Mouse (Mus musculus) liver, embryonic 15.5 days (tissue): ENCODE measurements at regions not wholly inside any gene's neighbourhood (a gene's known extent, or its start where the extent isn't known, plus 50 kb on each side); places are given as distances from the start of the nearest gene placed in this dataset.
"Not testable (repeated sequence)": the region's sequence is repeated elsewhere in the genome, so short reads cannot be mapped to it uniquely, and the experiment has no call there.

Experiments
- ATAC-seq: fragments of 200-750 bp; cut with Nextera tagmentation; 2 replicates; pipeline ENCODE4 v1.8.0; 2017; ENCODE audit warnings: moderate number of reproducible peaks, mild to moderate bottlenecking, moderate library complexity; ENCODE audit not compliant: insufficient read depth
- H3K27ac ChIP-seq: fragments of 300-500 bp; sonication (generic); replicated peaks from 2 replicates; pipeline ENCODE4 v1.5.1; 2015; ENCODE audit warnings: mild to moderate bottlenecking, inconsistent platforms
- H3K27me3 ChIP-seq: fragments of 300-500 bp; sonication (generic); 2 replicates; pipeline ENCODE4 v1.6.1; 2015; ENCODE audit warnings: mild to moderate bottlenecking, inconsistent platforms
- H3K36me3 ChIP-seq: fragments of 300-500 bp; sonication (generic); replicated peaks from 2 replicates; pipeline ENCODE4 v1.6.1; 2015; ENCODE audit warnings: moderate library complexity, mild to moderate bottlenecking, inconsistent platforms
- H3K4me1 ChIP-seq: fragments of 300-500 bp; sonication (generic); replicated peaks from 2 replicates; pipeline ENCODE4 v1.6.1; 2015; ENCODE audit warnings: inconsistent platforms
- H3K4me2 ChIP-seq: fragments of 300-500 bp; sonication (generic); 2 replicates; pipeline ENCODE4 v1.6.1; 2015; ENCODE audit warnings: moderate library complexity, mild to moderate bottlenecking, inconsistent platforms
- H3K4me3 ChIP-seq: fragments of 300-500 bp; sonication (generic); replicated peaks from 2 replicates; pipeline ENCODE4 v1.5.1; 2015; ENCODE audit warnings: mild to moderate bottlenecking, inconsistent platforms
- H3K9ac ChIP-seq: fragments of 300-500 bp; sonication (generic); 2 replicates; pipeline ENCODE4 v1.6.1; 2015; ENCODE audit warnings: moderate library complexity, mild to moderate bottlenecking, inconsistent platforms
- H3K9me3 ChIP-seq: fragments of 300-500 bp; sonication (generic); replicated peaks from 2 replicates; pipeline ENCODE4 v1.6.1; 2016; ENCODE audit warnings: inconsistent platforms
- WGBS: fragments of 180-500 bp; shearing (Covaris S2); methylation state at CpG from one replicate; pipeline ENCODE4 v1.1.7; 2015; ENCODE audit warnings: mixed read lengths; ENCODE audit not compliant: insufficient replicate concordance; 5-methylcytosine and 5-hydroxymethylcytosine counted together

- 80% methylated on average over 23 of the region's 23 CpGs for WGBS
- H3K4me2 ChIP-seq, H3K27ac ChIP-seq, H3K36me3 ChIP-seq, H3K9me3 ChIP-seq, H3K4me3 ChIP-seq, H3K9ac ChIP-seq, H3K27me3 ChIP-seq, H3K4me1 ChIP-seq, ATAC-seq: not testable (repeated sequence)
Measured at GRCm38 (mm10) chr15:25200249-25200648, 213.3 kb downstream of the Basp1 start.

DNA sequence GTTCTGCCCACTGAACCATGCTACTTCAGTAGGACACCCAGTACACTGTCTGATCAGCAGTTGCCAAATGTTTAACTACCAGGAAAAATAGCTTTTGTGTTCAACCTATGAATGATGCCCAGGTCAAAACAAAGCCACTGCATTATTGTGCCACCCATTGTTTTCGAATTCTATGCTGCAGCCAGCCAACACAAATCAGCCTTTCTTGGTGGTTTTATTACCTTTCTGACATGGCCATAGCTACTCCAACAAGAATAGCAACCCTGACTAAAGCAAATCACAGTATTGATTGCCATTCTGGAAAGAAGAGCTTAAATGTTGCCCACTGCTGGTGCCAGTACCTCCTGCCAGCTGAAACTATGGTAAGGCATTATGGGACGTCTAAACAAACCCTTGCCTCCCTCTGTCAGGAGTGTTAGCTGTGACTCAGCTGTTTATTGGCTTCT is 225.7 kb downstream of the Basp1 start:
- no peak overlapping the region for H3K4me3 ChIP-seq
- WGBS, result 35% methylated on average over 2 of the region's 2 CpGs
- H3K4me2 ChIP-seq, result no peak overlapping the region
- no peaks in the 10 kb centered on the region for H3K36me3 ChIP-seq
- no peak overlapping the region for H3K9ac ChIP-seq
- no peak overlapping the region for H3K27ac ChIP-seq
- H3K4me1 ChIP-seq, result no peaks in the 10 kb centered on the region
- no peak for ATAC-seq
- H3K9me3 ChIP-seq, result no peaks in the 10 kb centered on the region
- no peaks in the 10 kb centered on the region for H3K27me3 ChIP-seq

DNA sequence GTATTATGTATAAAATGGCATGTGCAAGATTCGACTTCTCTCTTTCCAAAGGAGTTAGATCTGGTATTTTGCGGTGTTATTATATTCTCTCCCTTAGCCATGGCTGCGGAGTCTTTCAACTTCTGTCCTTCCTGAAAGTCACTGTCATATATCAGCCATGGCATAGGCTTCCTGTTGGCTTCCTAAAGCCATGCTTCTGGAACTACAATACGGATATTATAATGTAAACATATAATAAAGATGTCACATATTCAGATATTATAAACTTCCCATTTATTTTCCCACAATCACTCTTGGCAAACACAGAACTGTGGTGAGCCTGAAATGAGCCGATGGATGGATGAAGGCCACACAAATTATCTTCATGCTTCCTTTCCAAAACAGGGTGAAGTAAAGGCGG is 240.8 kb downstream of the Basp1 start:
- no peaks in the 10 kb centered on the region for H3K36me3 ChIP-seq
- no peak overlapping the region for H3K27ac ChIP-seq
- no peak overlapping the region for H3K4me3 ChIP-seq
- H3K9me3 ChIP-seq, result no peaks in the 10 kb centered on the region
- no peaks in the 10 kb centered on the region for H3K4me1 ChIP-seq
- H3K27me3 ChIP-seq, result no peaks in the 10 kb centered on the region
- H3K9ac ChIP-seq, result no peak overlapping the region
- ATAC-seq, result no peak
- no peak overlapping the region for H3K4me2 ChIP-seq
- WGBS, result 57% methylated on average over 6 of the region's 6 CpGs

GRCm38 (mm10) chr15:25146371-25146770 is 267.2 kb downstream of the Basp1 start:
- no peaks in the 10 kb centered on the region for H3K27me3 ChIP-seq
- no peaks in the 10 kb centered on the region for H3K9me3 ChIP-seq
- H3K27ac ChIP-seq, result no peak overlapping the region
- WGBS, result 63% methylated on average over 1 of the region's 1 CpGs
- no peak for ATAC-seq
- no peak overlapping the region for H3K4me2 ChIP-seq
- H3K4me3 ChIP-seq, result no peak overlapping the region
- H3K9ac ChIP-seq, result no peak overlapping the region
- no peaks in the 10 kb centered on the region for H3K36me3 ChIP-seq
- H3K4me1 ChIP-seq, result no peaks in the 10 kb centered on the region

DNA sequence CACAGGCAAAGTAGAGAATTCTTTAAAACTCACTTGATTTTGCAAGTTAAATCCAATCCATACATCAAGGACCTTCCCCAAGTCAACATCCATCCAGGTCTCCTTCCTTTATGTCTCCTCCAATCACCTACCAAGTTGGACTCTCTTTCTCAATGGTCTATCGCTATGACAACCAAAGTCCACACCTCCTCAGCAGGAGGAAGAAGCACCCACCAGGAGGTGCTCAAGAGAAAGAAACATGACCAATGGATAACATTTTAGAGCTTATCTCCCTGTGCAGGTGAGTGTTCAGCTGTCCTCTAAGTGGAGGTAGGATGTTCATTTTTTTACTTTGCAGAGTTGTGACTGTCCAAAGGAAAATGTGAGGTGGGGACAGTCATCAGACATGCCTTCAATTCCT is 269.3 kb downstream of the Basp1 start:
- Histone ChIP-seq H3K27me3 (no peaks in the 10 kb centered on the region), H3K9ac (no peak overlapping the region), H3K4me3 (no peak overlapping the region), H3K4me1 (no peaks in the 10 kb centered on the region), H3K9me3 (no peaks in the 10 kb centered on the region), H3K27ac (no peak overlapping the region), H3K36me3 (no peaks in the 10 kb centered on the region), H3K4me2 (no peak overlapping the region)
- WGBS, result 52% methylated on average over 1 of the region's 1 CpGs
- ATAC-seq, result no peak

GRCm38 (mm10) chr15:25140389-25141181 is 273.0 kb downstream of the Basp1 start:
- no peak overlapping the region for H3K9ac ChIP-seq
- H3K4me1 ChIP-seq, result no peaks in the 10 kb centered on the region
- no peaks in the 10 kb centered on the region for H3K36me3 ChIP-seq
- no peak for ATAC-seq
- no peak overlapping the region for H3K4me3 ChIP-seq
- H3K9me3 ChIP-seq, result no peaks in the 10 kb centered on the region
- H3K27ac ChIP-seq, result no peak overlapping the region
- H3K27me3 ChIP-seq, result no peaks in the 10 kb centered on the region
- no peak overlapping the region for H3K4me2 ChIP-seq
- WGBS, result 47% methylated on average over 9 of the region's 9 CpGs

GRCm38 (mm10) chr15:25137091-25137490 is 276.5 kb downstream of the Basp1 start:
- WGBS, result 43% methylated on average over 3 of the region's 3 CpGs
- Histone ChIP-seq H3K9me3 (no peaks in the 10 kb centered on the region), H3K36me3 (no peaks in the 10 kb centered on the region), H3K4me3 (no peak overlapping the region), H3K4me1 (no peaks in the 10 kb centered on the region), H3K27ac (no peak overlapping the region), H3K4me2 (no peak overlapping the region), H3K27me3 (no peaks in the 10 kb centered on the region), H3K9ac (no peak overlapping the region)
- no peak for ATAC-seq

DNA sequence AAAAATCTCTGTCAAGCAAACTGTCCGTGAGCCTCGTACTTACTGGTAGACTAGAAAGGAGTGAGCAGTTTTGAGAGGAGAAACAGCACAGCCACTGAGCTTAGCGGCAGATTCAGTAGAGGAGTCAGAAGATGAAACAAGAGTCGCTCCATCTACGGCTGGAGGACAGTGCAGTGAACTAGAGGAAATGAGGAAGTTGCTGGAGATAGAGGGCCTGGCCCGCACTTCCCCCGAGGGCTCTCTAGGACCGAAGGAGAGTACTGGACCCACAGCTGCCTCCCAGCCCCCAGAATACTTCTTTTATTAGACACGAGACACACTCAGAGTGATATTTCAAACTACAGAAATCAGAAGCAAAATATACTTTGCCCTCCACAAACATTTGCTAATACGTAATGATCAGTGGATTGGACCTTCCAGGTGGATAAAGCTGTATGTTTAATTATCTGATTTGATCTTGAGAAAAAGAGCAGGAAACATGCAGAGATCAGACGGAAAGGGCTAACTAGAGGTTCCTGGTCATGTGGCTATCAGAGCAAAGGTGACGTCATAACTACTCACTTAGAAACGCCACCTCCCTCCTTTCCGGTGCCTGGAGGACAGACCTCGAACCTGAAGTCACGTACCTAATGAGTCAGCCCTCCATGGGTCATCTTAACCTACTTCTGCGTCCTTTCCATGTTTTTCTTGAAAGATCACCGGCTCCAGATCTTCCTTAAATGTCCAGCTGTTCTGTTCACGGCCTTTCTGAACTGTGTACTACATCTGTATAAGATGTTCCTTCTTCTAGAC is 277.9 kb downstream of the Basp1 start:
- H3K4me3 ChIP-seq, result no peak overlapping the region
- H3K9me3 ChIP-seq, result no peaks in the 10 kb centered on the region
- no peak overlapping the region for H3K4me2 ChIP-seq
- ATAC-seq, result no peak
- 45% methylated on average over 19 of the region's 19 CpGs for WGBS
- H3K27ac ChIP-seq, result no peak overlapping the region
- H3K36me3 ChIP-seq, result no peaks in the 10 kb centered on the region
- no peaks in the 10 kb centered on the region for H3K4me1 ChIP-seq
- H3K27me3 ChIP-seq, result no peaks in the 10 kb centered on the region
- H3K9ac ChIP-seq, result no peak overlapping the region

DNA sequence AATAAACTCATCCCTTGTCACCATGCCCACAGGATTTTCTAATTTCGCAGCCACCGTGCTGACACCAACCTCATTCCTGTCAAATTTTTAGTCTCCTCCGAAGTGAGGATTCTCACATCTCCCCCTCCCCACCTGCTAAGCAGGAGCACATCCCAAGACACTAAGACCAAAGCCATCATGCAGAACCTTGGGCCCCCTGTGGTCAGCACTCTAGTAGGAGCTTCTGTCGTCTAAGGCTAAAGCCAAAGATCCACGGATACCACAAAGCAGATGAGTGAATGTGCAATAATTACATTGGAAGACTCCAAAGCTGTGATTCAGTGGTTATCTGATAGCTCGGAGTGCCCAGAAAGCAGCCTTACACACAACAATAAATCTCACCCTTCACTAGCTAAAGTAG is 283.5 kb downstream of the Basp1 start:
- no peaks in the 10 kb centered on the region for H3K4me1 ChIP-seq
- H3K9ac ChIP-seq, result no peak overlapping the region
- ATAC-seq, result no peak
- no peaks in the 10 kb centered on the region for H3K27me3 ChIP-seq
- no peak overlapping the region for H3K4me2 ChIP-seq
- no peaks in the 10 kb centered on the region for H3K9me3 ChIP-seq
- WGBS, result 51% methylated on average over 6 of the region's 6 CpGs
- no peaks in the 10 kb centered on the region for H3K36me3 ChIP-seq
- H3K4me3 ChIP-seq, result no peak overlapping the region
- H3K27ac ChIP-seq, result no peak overlapping the region

DNA sequence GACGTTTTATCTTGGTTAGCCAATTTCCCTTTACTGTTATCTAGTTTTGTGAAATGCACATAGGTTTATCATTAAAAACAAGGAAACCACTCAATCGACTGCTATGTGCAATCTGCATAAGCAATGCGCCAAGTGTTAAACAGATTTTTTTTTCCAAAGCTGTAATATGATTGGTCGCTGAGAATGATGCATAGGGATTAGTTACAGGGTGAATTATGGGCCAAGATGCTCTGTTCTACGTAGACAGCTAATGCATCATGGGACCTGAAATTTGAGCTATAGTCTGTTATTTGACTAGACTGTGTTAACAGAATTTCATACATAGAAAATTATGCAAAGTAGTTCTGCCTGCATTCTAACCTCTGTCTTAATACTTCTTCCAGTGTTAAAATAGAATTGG is 284.0 kb downstream of the Basp1 start:
- WGBS, result 48% methylated on average over 5 of the region's 5 CpGs
- Histone ChIP-seq H3K4me1 (no peaks in the 10 kb centered on the region), H3K27ac (no peak overlapping the region), H3K4me3 (no peak overlapping the region), H3K27me3 (no peaks in the 10 kb centered on the region), H3K36me3 (no peaks in the 10 kb centered on the region), H3K4me2 (no peak overlapping the region), H3K9ac (no peak overlapping the region), H3K9me3 (no peaks in the 10 kb centered on the region)
- ATAC-seq, result no peak

DNA sequence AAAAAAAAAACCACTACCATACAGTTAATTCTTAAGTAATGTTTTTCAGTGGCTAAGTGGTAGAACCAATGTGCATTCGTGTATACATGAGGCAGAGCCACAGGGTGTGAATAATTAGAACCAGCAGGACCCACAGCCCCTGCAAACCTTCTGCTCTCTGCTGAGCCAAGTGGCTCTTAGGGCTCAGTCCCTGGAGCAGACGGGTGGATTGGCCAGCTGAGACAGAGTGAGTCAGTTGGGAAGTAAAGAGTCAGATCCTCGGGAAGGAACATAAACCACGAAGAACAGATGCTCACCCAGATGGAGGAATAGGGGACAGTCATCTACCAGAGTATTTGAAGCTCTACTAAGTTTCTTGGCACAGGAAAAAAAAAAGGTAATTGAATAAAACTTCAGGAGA is 293.1 kb downstream of the Basp1 start:
- Histone ChIP-seq H3K9me3 (no peaks in the 10 kb centered on the region), H3K4me2 (no peak overlapping the region), H3K4me3 (no peak overlapping the region), H3K27me3 (no peaks in the 10 kb centered on the region), H3K9ac (no peak overlapping the region), H3K36me3 (no peaks in the 10 kb centered on the region), H3K4me1 (no peaks in the 10 kb centered on the region), H3K27ac (no peak overlapping the region)
- no peak for ATAC-seq
- 43% methylated on average over 4 of the region's 4 CpGs for WGBS
